Mouse (Mus musculus) forebrain, embryonic 12.5 days (tissue): ENCODE measurements around the gene Ccdc167. TPM values are rescaled to one million over a fixed set of nuclear protein-coding genes. Genes with fewer than 3 reads are reported as not detected.

ENCODE experiments used
- ATAC-seq: fragments of 200-750 bp; cut with Nextera tagmentation; 2 replicates; pipeline ENCODE4 v1.8.0; 2017; ENCODE audit warnings: moderate TSS enrichment; ENCODE audit not compliant: low FRiP score
- H3K27ac ChIP-seq: fragments of 300-500 bp; sonication (generic); 2 replicates; pipeline ENCODE4 v1.5.1; 2016; ENCODE audit warnings: mild to moderate bottlenecking
- H3K27me3 ChIP-seq: fragments of 300-500 bp; sonication (generic); 2 replicates; pipeline ENCODE4 v1.6.1; 2016; ENCODE audit warnings: mild to moderate bottlenecking
- H3K36me3 ChIP-seq: fragments of 300-500 bp; sonication (generic); replicated peaks from 2 replicates; pipeline ENCODE4 v1.6.1; 2016; ENCODE audit warnings: mild to moderate bottlenecking
- H3K4me1 ChIP-seq: fragments of 300-500 bp; sonication (generic); 2 replicates; pipeline ENCODE4 v1.6.1; 2016
- H3K4me2 ChIP-seq: fragments of 300-500 bp; sonication (generic); 2 replicates; pipeline ENCODE4 v1.6.1; 2016; ENCODE audit warnings: mild to moderate bottlenecking, moderate library complexity
- H3K4me3 ChIP-seq: fragments of 300-500 bp; sonication (generic); replicated peaks from 2 replicates; pipeline ENCODE4 v1.5.1; 2016; ENCODE audit warnings: mild to moderate bottlenecking
- H3K9ac ChIP-seq: fragments of 300-500 bp; sonication (generic); 2 replicates; pipeline ENCODE4 v1.6.1; 2016; ENCODE audit warnings: mild to moderate bottlenecking
- H3K9me3 ChIP-seq: fragments of 300-500 bp; sonication (generic); 2 replicates; pipeline ENCODE4 v1.6.1; 2016
- WGBS: fragments of 180-500 bp; shearing (Covaris S2); methylation state at CpG from one replicate; pipeline ENCODE4 v1.1.7; 2016; 5-methylcytosine and 5-hydroxymethylcytosine counted together
- polyA plus RNA-seq: library from polyadenylated mRNA; unstranded; fragments of >200 nt; fragmentation: Nextera tagmentation; extraction: Ambion mirVana; gene quantifications from 2 replicates; pipeline ENCODE4 v1.2.1, GENCODE M21; 2016

The Ccdc167 gene
- polyA plus RNA-seq, 1 experiment from 2014 or later = 17.8 TPM

DNA sequence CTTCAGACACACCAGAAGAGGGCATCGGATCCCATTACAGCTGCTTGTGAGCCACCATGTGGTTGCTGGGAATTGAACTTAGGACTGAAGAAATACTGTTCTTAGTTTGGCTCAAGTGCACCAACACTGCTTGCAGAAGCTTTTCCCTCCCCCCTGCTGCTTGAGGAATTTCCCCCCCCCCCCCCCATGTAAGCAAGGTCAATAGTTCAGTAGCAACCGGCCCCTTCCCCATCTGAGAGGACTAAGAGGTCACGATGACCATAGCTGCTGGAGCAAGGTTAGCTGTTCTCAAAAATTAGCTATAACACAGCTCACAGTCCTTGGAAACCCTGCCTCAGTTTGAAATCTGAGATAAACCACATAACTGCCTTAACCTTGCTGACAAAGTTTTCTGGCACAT is 74.6 kb downstream of the Ccdc167 start:
- no peak overlapping the region for H3K4me3 ChIP-seq
- H3K27me3 ChIP-seq = no peaks in the 10 kb centered on the region
- H3K4me2 ChIP-seq = no peak overlapping the region
- H3K4me1 ChIP-seq = no peaks in the 10 kb centered on the region
- no peak overlapping the region for H3K27ac ChIP-seq
- ATAC-seq = no peak
- H3K9me3 ChIP-seq = no peaks in the 10 kb centered on the region
- peaks cover 61% of the 10 kb centered on the region for H3K36me3 ChIP-seq
- no peak overlapping the region for H3K9ac ChIP-seq
- WGBS = 85% methylated on average over 3 of the region's 3 CpGs

DNA sequence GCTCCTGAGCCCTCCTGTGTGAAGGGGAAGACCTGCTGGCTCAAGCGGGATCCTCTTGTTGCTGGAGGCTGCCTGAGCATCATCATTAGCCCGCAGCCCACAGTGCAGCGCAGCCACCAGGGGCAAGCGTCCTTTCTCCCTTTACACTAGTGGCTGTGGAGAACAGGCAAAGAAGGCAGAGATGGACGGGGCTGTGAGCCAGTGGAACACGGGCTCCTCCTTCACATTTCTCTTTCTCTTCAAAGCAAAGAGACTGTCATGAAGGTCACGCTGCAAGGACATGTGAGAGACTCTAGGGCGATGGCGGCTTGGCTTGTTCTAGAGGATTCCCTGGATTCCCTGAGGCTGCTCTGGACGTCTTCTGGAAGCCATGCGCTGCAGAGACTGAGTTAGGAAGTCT is 75.9 kb downstream of the Ccdc167 start:
- ATAC-seq = no peak
- no peaks in the 10 kb centered on the region for H3K4me1 ChIP-seq
- 93% methylated on average over 11 of the region's 11 CpGs for WGBS
- no peak overlapping the region for H3K4me2 ChIP-seq
- H3K4me3 ChIP-seq = no peak overlapping the region
- H3K27me3 ChIP-seq = no peaks in the 10 kb centered on the region
- no peak overlapping the region for H3K9ac ChIP-seq
- H3K36me3 ChIP-seq = peaks cover 74% of the 10 kb centered on the region
- no peak overlapping the region for H3K27ac ChIP-seq
- H3K9me3 ChIP-seq = no peaks in the 10 kb centered on the region

DNA sequence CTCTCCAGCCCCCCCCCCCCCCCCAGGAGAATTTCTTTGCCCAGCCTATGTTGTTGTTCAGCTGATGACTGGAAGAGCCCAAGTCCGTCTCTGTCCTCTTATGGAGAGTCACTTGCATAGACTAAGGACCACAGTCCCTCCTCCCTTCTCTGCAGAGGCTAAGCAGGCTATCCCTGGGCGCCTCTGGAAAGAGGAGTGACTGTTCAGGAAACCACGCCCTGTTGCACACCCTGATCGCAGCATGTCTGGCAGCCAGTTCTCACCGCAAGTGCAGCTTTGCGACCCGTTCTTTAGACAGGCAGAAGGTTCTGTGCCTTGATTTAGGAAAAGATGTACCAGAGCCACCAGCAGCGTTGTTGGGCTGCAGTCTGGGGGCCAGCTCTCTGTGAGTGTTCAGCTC is 78.9 kb downstream of the Ccdc167 start:
- 84% methylated on average over 8 of the region's 8 CpGs for WGBS
- Histone ChIP-seq H3K36me3 (peaks cover 94% of the 10 kb centered on the region), H3K4me1 (no peaks in the 10 kb centered on the region), H3K27ac (no peak overlapping the region), H3K4me3 (no peak overlapping the region), H3K9ac (no peak overlapping the region), H3K27me3 (no peaks in the 10 kb centered on the region), H3K4me2 (no peak overlapping the region), H3K9me3 (no peaks in the 10 kb centered on the region)
- ATAC-seq = no peak

DNA sequence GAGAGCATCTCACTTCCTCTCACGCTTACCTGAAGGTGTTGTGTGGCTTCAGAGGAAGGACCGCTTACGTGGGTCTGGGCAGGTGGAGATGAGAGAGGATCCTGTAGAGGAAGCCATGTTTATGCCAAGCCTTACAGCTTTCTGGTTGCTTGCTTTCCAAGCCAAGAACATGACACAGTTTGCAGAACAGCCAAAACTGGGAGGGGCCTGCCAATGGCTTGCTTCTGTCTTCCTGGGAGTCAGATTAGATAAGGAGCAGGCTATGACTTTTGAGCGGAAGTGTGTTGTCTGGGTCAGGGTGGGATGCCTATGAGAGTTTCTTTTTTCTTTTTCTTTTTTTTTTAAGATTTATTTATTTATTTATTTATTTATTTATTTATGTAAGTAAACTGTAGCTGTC is 79.5 kb downstream of the Ccdc167 start:
- WGBS = 95% methylated on average over 4 of the region's 4 CpGs
- Histone ChIP-seq H3K9ac (no peak overlapping the region), H3K4me2 (no peak overlapping the region), H3K4me1 (no peaks in the 10 kb centered on the region), H3K27me3 (no peaks in the 10 kb centered on the region), H3K9me3 (no peaks in the 10 kb centered on the region), H3K27ac (no peak overlapping the region), H3K36me3 (peaks cover 92% of the 10 kb centered on the region), H3K4me3 (no peak overlapping the region)
- no peak for ATAC-seq

Other genes with a start within 250 kb of the Ccdc167 start
- 18.9 and 22.6 TPM in 2 replicates for gene Pim1, start 226.3 kb downstream of the Ccdc167 start, polyA plus RNA-seq
- gene Gm17657, start 167.4 kb downstream of the Ccdc167 start, polyA plus RNA-seq = not detected in 2 replicates
- 24.3 and 27.0 TPM in 2 replicates for gene Tbc1d22b, start 167.3 kb downstream of the Ccdc167 start, polyA plus RNA-seq
- gene Tmem217, start 164.7 kb downstream of the Ccdc167 start, polyA plus RNA-seq = 1.2 and 1.5 TPM in 2 replicates
- 113 and 117 TPM in 2 replicates for gene Rnf8, start 102.3 kb downstream of the Ccdc167 start, polyA plus RNA-seq
- 4.1 and 4.6 TPM in 2 replicates for gene Gm28043, start 102.2 kb downstream of the Ccdc167 start, polyA plus RNA-seq
- gene Cmtr1, start 56.4 kb downstream of the Ccdc167 start, polyA plus RNA-seq = 154 and 166 TPM in 2 replicates